Mouse (Mus musculus): Measurements from ENCODE around the gene Nat10. TPM values are rescaled to one million over a fixed set of nuclear protein-coding genes. Genes with fewer than 3 reads are reported as not detected.

Gene Nat10
- total RNA-seq (2014; fragmentation: Nextera tagmentation) (72.5 and 104 TPM in 2 replicates), total RNA-seq (2017) (75.1 and 125 TPM in 2 replicates)

GRCm38 (mm10) chr2:103760906-103761716, at the start of gene Nat10:
Nat10 (minus strand) TSS chr2:103761270.
- ATAC-seq (replicated peaks; ENCODE audit: low FRiP score, low TSS enrichment, poor library complexity, severe bottlenecking) = peak; percentile 93

- ATAC-seq (replicated peaks; ENCODE audit: low FRiP score, low TSS enrichment, poor library complexity, severe bottlenecking) = no peak
Observed at GRCm38 (mm10) chr2:103810412-103810811, 49.3 kb upstream of the Nat10 start.

GRCm38 (mm10) chr2:103808466-103808865, 47.4 kb upstream of the Nat10 start:
- ATAC-seq (replicated peaks; ENCODE audit: low FRiP score, low TSS enrichment, poor library complexity, severe bottlenecking) = no peak

GRCm38 (mm10) chr2:103803770-103804530, 42.9 kb upstream of the Nat10 start:
- ATAC-seq (replicated peaks; ENCODE audit: low FRiP score, low TSS enrichment, poor library complexity, severe bottlenecking) = no peak

- no peak for ATAC-seq (replicated peaks; ENCODE audit: low FRiP score, low TSS enrichment, poor library complexity, severe bottlenecking)
Observed at GRCm38 (mm10) chr2:103802422-103802821, 41.4 kb upstream of the Nat10 start.

- ATAC-seq (replicated peaks; ENCODE audit: low FRiP score, low TSS enrichment, poor library complexity, severe bottlenecking) = peak; percentile 86
Observed at GRCm38 (mm10) chr2:103797491-103798009, 36.5 kb upstream of the Nat10 start, which contains the start of gene Caprin1. Caprin1 (minus strand) TSS chr2:103797649.

GRCm38 (mm10) chr2:103796861-103797466, 35.9 kb upstream of the Nat10 start:
- peak; percentile 53 for ATAC-seq (replicated peaks; ENCODE audit: low FRiP score, low TSS enrichment, poor library complexity, severe bottlenecking)

GRCm38 (mm10) chr2:103796211-103796860, 35.3 kb upstream of the Nat10 start:
- ATAC-seq (replicated peaks; ENCODE audit: low FRiP score, low TSS enrichment, poor library complexity, severe bottlenecking) = peak; percentile 36

- peak; percentile 72 for ATAC-seq (replicated peaks; ENCODE audit: low FRiP score, low TSS enrichment, poor library complexity, severe bottlenecking)
Observed at GRCm38 (mm10) chr2:103795843-103796210, 34.8 kb upstream of the Nat10 start.

GRCm38 (mm10) chr2:103792009-103792408, 30.9 kb upstream of the Nat10 start:
- ATAC-seq (replicated peaks; ENCODE audit: low FRiP score, low TSS enrichment, poor library complexity, severe bottlenecking) = no peak

GRCm38 (mm10) chr2:103785735-103786134, 24.7 kb upstream of the Nat10 start:
- ATAC-seq (replicated peaks; ENCODE audit: low FRiP score, low TSS enrichment, poor library complexity, severe bottlenecking) = no peak

GRCm38 (mm10) chr2:103784621-103785020, 23.6 kb upstream of the Nat10 start:
- ATAC-seq (replicated peaks; ENCODE audit: low FRiP score, low TSS enrichment, poor library complexity, severe bottlenecking) = peak; percentile 69

- no peak for ATAC-seq (replicated peaks; ENCODE audit: low FRiP score, low TSS enrichment, poor library complexity, severe bottlenecking)
Observed at GRCm38 (mm10) chr2:103762492-103762891, 1.4 kb upstream of the Nat10 start.

GRCm38 (mm10) chr2:103761993-103762392, 923 bp upstream of the Nat10 start:
- ATAC-seq (replicated peaks; ENCODE audit: low FRiP score, low TSS enrichment, poor library complexity, severe bottlenecking) = no peak

GRCm38 (mm10) chr2:103760421-103760820, 649 bp downstream of the Nat10 start:
- ATAC-seq (replicated peaks; ENCODE audit: low FRiP score, low TSS enrichment, poor library complexity, severe bottlenecking) = peak; percentile 24; the same call in 1 of the 2 replicates

GRCm38 (mm10) chr2:103755458-103756085, 5.5 kb downstream of the Nat10 start:
- ATAC-seq (replicated peaks; ENCODE audit: low FRiP score, low TSS enrichment, poor library complexity, severe bottlenecking) = no peak

GRCm38 (mm10) chr2:103754614-103755013, 6.5 kb downstream of the Nat10 start:
- ATAC-seq (replicated peaks; ENCODE audit: low FRiP score, low TSS enrichment, poor library complexity, severe bottlenecking) = no peak

- no peak for ATAC-seq (replicated peaks; ENCODE audit: low FRiP score, low TSS enrichment, poor library complexity, severe bottlenecking)
Observed at GRCm38 (mm10) chr2:103751771-103752170, 9.3 kb downstream of the Nat10 start.

GRCm38 (mm10) chr2:103749091-103749490, 12.0 kb downstream of the Nat10 start:
- no peak for ATAC-seq (replicated peaks; ENCODE audit: low FRiP score, low TSS enrichment, poor library complexity, severe bottlenecking)

Measured in megakaryocyte-erythroid progenitor cell, adult 5-6 weeks (primary cell).